Mouse (Mus musculus) limb, embryonic 11.5 days (tissue): ENCODE data around the gene Itpkc. TPM values are rescaled to one million over a fixed set of nuclear protein-coding genes. Genes with fewer than 3 reads are reported as not detected.

Experiments
- ATAC-seq: fragments of 200-750 bp; cut with Nextera tagmentation; 2 replicates; pipeline ENCODE4 v1.8.0; 2017; ENCODE audit warnings: low read depth; ENCODE audit not compliant: insufficient number of reproducible peaks, low FRiP score, low TSS enrichment
- DNase-seq: peaks from one replicate; pipeline ENCODE4 v3.0.0-alpha.2; 2015; ENCODE audit warnings: low spot score
- H3K27ac ChIP-seq: fragments of 300-500 bp; sonication (generic); replicated peaks from 2 replicates; pipeline ENCODE4 v1.5.1; 2014; ENCODE audit warnings: low read depth, mild to moderate bottlenecking, low read length
- H3K27me3 ChIP-seq: fragments of 300-500 bp; sonication (generic); 2 replicates; pipeline ENCODE4 v1.6.1; 2014; ENCODE audit warnings: mild to moderate bottlenecking, low read length, mixed read lengths; ENCODE audit not compliant: control insufficient read depth, insufficient read depth
- H3K36me3 ChIP-seq: fragments of 300-500 bp; sonication (generic); 2 replicates; pipeline ENCODE4 v1.6.1; 2014; ENCODE audit warnings: mild to moderate bottlenecking, low read length, moderate library complexity, mixed read lengths; ENCODE audit not compliant: control insufficient read depth, insufficient read depth
- H3K4me1 ChIP-seq: fragments of 300-500 bp; sonication (generic); 2 replicates; pipeline ENCODE4 v1.6.1; 2014; ENCODE audit warnings: low read length, mixed read lengths; ENCODE audit not compliant: control insufficient read depth, insufficient read depth
- H3K4me2 ChIP-seq: fragments of 300-500 bp; sonication (generic); 2 replicates; pipeline ENCODE4 v1.6.1; 2014; ENCODE audit warnings: low read depth, mild to moderate bottlenecking, moderate library complexity; ENCODE audit not compliant: severe bottlenecking
- H3K4me3 ChIP-seq: fragments of 300-500 bp; sonication (generic); 2 replicates; pipeline ENCODE4 v1.5.1; 2014; ENCODE audit warnings: low read depth, low read length
- H3K9ac ChIP-seq: fragments of 300-500 bp; sonication (generic); 2 replicates; pipeline ENCODE4 v1.6.1; 2014; ENCODE audit warnings: mild to moderate bottlenecking, low read length
- H3K9me3 ChIP-seq: fragments of 300-500 bp; sonication (generic); 2 replicates; pipeline ENCODE4 v1.6.1; 2016; ENCODE audit warnings: low read length; ENCODE audit not compliant: control insufficient read depth
- WGBS: fragments of 180-500 bp; shearing (Covaris S2); extraction: QIAGEN DNeasy Blood & Tissue Kit; methylation state at CpG from one replicate; pipeline ENCODE4 v1.1.7; 2014; 5-methylcytosine and 5-hydroxymethylcytosine counted together
- polyA plus RNA-seq: library from polyadenylated mRNA; unstranded; fragments of >200 nt; fragmentation: Nextera tagmentation; extraction: Ambion mirVana; gene quantifications from 2 replicates; pipeline ENCODE4 v1.2.1, GENCODE M21; 2014

Gene Itpkc
- 6.5 and 8.0 TPM in 2 replicates for polyA plus RNA-seq

DNA sequence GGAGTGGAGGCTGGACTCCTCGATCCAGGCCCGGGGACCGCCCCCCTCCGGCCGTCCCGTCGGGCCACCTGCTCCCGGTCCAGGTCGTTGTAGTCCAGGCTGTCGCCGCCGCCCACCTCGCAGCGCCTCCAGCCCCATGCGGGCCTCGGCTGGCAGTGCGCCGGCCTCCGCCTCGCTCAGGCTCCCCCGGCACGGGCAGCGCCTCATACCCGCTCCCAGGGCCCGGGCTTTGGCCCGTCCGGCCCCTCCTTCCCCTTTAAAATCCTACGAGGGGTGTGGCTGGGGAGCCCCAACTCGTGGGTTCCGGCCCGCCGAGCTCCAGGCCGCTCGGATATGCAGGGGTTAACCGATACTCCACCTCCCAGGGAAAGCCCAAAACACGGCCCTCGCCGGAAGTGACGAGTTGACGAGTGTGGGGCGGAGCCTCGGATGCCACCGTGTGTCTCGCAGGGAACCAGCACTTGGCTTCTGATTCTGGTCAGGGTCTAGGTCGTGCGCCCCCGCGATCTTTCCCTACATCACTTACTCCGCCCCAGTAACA, at the start of gene Itpkc:
Gene Itpkc, minus strand, starts transcription at position 381 of the 541 bp plus-strand sequence.
- H3K9me3 ChIP-seq, result no peaks in the 10 kb centered on the region
- no peaks in the 10 kb centered on the region for H3K36me3 ChIP-seq
- ATAC-seq (peak; percentile 77), DNase-seq (peak; percentile 97)
- peak within 1 kb of the TSS; percentile 83 for H3K4me3 ChIP-seq
- H3K4me2 ChIP-seq, result peak within 1 kb of the TSS; percentile 80
- H3K9ac ChIP-seq, result peak within 1 kb of the TSS; percentile 78
- H3K4me1 ChIP-seq, result peaks cover 20% of the 10 kb centered on the region
- under 1% methylated on average over 49 of the region's 49 CpGs for WGBS
- no peaks in the 10 kb centered on the region for H3K27me3 ChIP-seq
- peak within 1 kb of the TSS; percentile 48 for H3K27ac ChIP-seq

DNA sequence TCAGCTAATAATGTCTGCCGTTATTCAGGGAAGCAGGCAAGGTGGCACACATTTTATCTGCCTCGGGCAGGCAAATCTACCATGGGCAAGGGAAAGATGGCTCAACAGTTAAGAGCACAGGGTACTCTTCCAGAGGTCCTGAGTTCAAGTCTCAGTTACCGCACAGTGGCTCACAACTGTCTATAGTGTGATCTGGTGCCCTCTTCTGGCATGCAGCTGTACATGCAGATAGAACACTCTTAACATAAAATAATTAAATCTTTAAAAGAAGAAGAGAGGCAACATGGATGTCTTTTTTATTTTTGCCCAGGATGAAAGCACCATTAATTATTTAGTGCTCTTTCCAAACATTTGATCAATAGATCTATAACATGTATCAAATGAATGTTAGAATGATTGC, 48.7 kb upstream of the Itpkc start:
- H3K36me3 ChIP-seq, result peaks cover 12% of the 10 kb centered on the region; the same call in 1 of the 2 replicates
- 90% methylated on average over 3 of the region's 3 CpGs for WGBS

DNA sequence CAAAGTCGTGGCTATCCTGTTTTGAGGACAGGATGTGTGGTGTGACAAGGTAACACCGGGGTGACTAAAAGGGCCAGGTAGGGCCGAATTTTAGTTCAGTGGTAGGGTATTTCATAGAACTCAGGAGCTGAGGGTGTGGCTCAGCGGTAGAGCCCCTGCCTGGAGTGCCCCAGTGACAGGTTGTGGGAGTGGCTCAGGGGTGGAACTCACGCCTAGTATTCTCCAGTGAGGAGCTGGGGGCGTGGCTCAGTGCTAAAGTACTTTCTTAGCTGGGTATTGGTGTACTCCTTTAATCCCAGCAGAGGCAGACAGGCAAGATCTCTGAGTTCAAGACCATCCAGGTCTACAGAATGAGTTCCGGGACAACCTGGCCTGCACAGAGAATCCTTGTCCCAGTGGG, 47.6 kb upstream of the Itpkc start:
- Histone ChIP-seq H3K9ac (no peak overlapping the region), H3K4me3 (no peak overlapping the region), H3K36me3 (peaks cover 12% of the 10 kb centered on the region; the same call in 1 of the 2 replicates), H3K27me3 (no peaks in the 10 kb centered on the region), H3K4me2 (no peak overlapping the region), H3K27ac (no peak overlapping the region), H3K9me3 (0 out of 2 replicates have a peak, but pooled peaks cover 3% of the 10 kb centered on the region), H3K4me1 (no peaks in the 10 kb centered on the region)
- WGBS, result 60% methylated on average over 7 of the region's 7 CpGs
- DNase-seq, result no peak
- no peak for ATAC-seq

More for the DNA sequence above, 48.7 kb upstream of the Itpkc start:
- ATAC-seq (no peak), DNase-seq (no peak)
- H3K27me3 ChIP-seq, result no peaks in the 10 kb centered on the region
- H3K4me3 ChIP-seq, result no peak overlapping the region
- H3K4me1 ChIP-seq, result no peaks in the 10 kb centered on the region
- no peak overlapping the region for H3K9ac ChIP-seq
- H3K27ac ChIP-seq, result no peak overlapping the region
- H3K4me2 ChIP-seq, result no peak overlapping the region
- H3K9me3 ChIP-seq, result no peaks in the 10 kb centered on the region

DNA sequence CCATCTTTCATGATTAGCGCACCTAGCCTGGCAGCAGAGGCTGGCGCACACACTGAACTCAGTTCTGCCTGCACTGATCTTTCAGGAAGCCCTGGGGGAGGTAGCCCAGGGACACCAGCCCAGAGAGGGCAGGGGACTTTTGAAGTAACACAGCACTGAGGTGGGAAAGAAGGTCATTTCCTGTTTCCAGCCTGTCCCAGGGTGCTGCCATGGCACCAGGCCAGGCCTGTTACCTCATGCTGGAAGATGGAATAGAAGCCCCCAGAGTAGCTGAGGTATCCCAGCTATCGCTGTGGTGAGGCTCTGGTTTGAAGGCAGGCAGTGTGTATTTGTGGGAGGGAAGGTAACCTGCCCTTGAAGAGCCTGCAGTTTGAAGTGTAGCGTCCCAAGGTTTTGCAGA, 46.5 kb upstream of the Itpkc start:
- ATAC-seq, result no peak
- 88% methylated on average over 4 of the region's 4 CpGs for WGBS

DNA sequence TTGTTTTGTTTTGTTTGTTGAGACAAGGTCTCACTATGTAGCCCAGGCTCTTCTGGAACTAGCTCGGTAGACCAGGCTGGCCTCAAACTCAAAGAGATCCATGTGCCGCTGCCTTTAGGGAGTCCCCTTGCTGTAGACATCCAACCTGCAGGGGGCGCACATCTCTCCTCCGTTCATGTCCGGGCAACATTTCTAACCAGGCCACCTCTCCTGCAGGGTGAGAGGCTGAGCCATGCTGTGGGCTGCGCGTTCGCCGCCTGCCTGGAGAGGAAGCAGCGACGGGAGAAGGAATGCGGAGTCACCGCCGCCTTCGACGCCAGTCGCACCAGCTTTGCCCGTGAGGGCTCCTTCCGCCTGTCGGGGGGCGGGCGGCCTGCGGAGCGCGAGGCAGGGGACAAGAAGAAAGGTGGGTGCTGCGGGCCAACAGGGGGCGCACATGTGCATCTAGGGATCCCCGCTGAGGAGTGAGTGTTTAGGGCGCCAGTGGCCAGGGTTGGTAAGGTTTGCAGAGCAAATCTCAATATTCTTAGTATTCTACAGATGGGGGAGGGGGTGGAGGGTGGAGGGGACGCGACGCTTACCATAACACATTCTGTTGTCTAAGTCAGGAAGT, 45.4 kb upstream of the Itpkc start:
- H3K27me3 ChIP-seq, result no peaks in the 10 kb centered on the region
- H3K4me2 ChIP-seq, result no peak overlapping the region
- 0 out of 2 replicates have a peak, but pooled peaks cover 3% of the 10 kb centered on the region for H3K9me3 ChIP-seq
- no peaks in the 10 kb centered on the region for H3K4me1 ChIP-seq
- DNase-seq (peak; percentile 73), ATAC-seq (no peak)
- 45% methylated on average over 32 of the region's 32 CpGs for WGBS
- peaks cover 14% of the 10 kb centered on the region; the same call in 1 of the 2 replicates for H3K36me3 ChIP-seq
- H3K27ac ChIP-seq, result no peak overlapping the region
- no peak overlapping the region for H3K9ac ChIP-seq
- H3K4me3 ChIP-seq, result no peak overlapping the region

More for the DNA sequence above, 46.5 kb upstream of the Itpkc start:
- no peak for DNase-seq
- no peak overlapping the region for H3K27ac ChIP-seq
- 0 out of 2 replicates have a peak, but pooled peaks cover 3% of the 10 kb centered on the region for H3K9me3 ChIP-seq
- no peaks in the 10 kb centered on the region for H3K27me3 ChIP-seq
- no peak overlapping the region for H3K4me3 ChIP-seq
- no peak overlapping the region for H3K9ac ChIP-seq
- H3K4me2 ChIP-seq, result no peak overlapping the region
- H3K4me1 ChIP-seq, result no peaks in the 10 kb centered on the region
- H3K36me3 ChIP-seq, result peaks cover 12% of the 10 kb centered on the region; the same call in 1 of the 2 replicates

DNA sequence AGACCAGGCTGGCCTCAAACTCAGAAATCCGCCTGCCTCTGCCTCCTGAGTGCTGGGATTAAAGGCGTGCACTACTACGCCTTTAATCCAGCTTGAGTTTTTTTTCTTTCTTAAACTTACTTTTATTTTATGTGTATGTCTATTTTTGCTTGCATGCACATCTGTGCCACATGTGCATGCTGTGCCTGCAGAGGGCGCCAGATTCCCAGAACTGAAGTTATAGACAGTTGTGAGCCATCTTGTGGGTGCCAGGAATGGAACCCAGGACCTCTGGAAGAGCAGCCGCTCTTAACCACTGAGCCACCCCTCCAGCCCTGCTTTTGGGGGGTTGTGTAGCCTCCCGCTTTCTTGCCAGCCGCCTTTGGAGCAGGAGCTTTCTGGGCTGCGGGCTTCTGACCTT, 43.0 kb upstream of the Itpkc start:
- peaks cover 4% of the 10 kb centered on the region for H3K36me3 ChIP-seq
- ATAC-seq, result no peak
- 87% methylated on average over 8 of the region's 8 CpGs for WGBS
- no peaks in the 10 kb centered on the region for H3K27me3 ChIP-seq
- H3K4me1 ChIP-seq, result no peaks in the 10 kb centered on the region
- H3K4me3 ChIP-seq, result no peak overlapping the region
- DNase-seq, result no peak
- no peak overlapping the region for H3K9ac ChIP-seq
- H3K9me3 ChIP-seq, result 0 out of 2 replicates have a peak, but pooled peaks cover 3% of the 10 kb centered on the region
- no peak overlapping the region for H3K27ac ChIP-seq
- H3K4me2 ChIP-seq, result no peak overlapping the region

DNA sequence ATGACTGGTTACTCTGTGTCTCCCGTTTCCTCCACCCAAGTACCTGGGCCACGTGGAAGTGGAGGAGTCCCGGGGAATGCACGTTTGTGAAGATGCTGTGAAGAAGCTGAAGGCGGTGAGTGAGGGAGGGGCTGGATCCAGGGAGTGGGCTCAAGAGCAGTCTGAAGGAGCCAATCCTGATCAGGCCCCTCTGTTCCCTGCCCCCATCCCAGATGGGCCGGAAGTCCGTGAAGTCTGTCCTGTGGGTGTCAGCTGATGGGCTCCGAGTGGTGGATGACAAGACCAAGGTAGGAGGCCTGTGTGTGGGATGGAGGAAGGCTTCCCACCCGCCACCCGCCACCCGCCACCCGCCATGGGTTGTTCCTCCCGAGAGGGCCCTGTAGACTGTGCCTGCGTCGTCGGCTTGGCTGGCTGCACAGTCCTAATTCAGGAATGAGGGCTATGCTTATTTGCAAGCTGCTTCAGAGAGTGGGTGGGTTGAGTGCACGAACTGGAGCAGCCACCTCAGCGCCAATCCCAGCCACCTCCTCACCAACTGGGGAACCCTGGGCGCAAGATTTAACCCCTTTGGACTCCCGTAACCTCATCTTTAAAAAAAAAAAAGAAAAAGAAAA, 38.2 kb upstream of the Itpkc start:
- Histone ChIP-seq H3K4me1 (no peaks in the 10 kb centered on the region), H3K4me3 (no peak overlapping the region), H3K27me3 (no peaks in the 10 kb centered on the region), H3K9me3 (0 out of 2 replicates have a peak, but pooled peaks cover 2% of the 10 kb centered on the region), H3K4me2 (no peak overlapping the region), H3K27ac (no peak overlapping the region), H3K36me3 (peaks cover 2% of the 10 kb centered on the region), H3K9ac (no peak overlapping the region)
- ATAC-seq (no peak), DNase-seq (no peak)
- WGBS, result 66% methylated on average over 20 of the region's 20 CpGs

DNA sequence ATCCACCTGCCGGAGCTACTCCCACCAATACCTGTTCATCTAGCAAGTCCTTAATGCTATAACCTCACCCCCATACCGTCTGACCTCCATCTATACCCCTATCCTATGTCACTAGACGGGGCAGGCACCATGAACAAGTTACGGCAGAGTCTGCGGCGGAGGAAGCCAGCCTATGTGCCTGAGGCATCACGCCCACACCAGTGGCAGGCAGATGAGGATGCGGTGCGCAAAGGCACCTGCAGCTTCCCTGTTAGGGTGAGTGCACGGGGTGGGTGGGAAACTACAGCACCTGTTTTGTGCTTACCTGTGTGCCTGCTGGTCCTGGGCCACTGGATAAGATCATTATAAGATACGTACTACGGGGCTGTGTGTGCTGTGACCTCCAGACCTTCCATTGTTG, 36.3 kb upstream of the Itpkc start:
- H3K4me3 ChIP-seq, result no peak overlapping the region
- no peak overlapping the region for H3K4me2 ChIP-seq
- WGBS, result 90% methylated on average over 12 of the region's 12 CpGs
- no peak for DNase-seq
- no peaks in the 10 kb centered on the region for H3K9me3 ChIP-seq
- peaks cover 2% of the 10 kb centered on the region for H3K36me3 ChIP-seq
- H3K27me3 ChIP-seq, result no peaks in the 10 kb centered on the region
- H3K9ac ChIP-seq, result no peak overlapping the region
- peaks cover under 1% of the 10 kb centered on the region; the same call in 1 of the 2 replicates for H3K4me1 ChIP-seq
- H3K27ac ChIP-seq, result no peak overlapping the region
- ATAC-seq, result no peak
